Mouse (Mus musculus): ENCODE measurements around the gene Gabrr2. TPM values are rescaled to one million over a fixed set of nuclear protein-coding genes. Genes with fewer than 3 reads are reported as not detected.

Gene Gabrr2
- polyA plus RNA-seq, 1 experiment from 2014 or later = 0.17 TPM

DNA sequence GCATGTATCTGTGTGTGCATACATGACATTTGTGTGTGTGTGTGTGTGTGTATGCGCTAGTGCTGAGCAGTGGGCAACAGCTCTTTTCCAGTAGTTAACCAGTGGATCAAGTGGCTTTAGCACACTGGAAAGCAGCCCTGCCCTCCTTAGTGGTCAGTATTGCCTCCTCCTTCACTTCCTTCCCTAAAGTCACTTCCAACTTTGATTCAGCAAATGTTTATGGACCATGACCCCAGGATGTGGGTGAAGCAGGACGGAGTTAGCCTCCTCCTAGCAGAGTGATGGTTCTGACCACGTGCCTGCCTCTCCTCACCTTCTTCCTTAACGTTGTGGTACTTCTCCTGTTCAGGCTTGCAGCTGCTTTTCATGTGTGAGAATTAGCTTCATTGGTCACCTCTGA lies 23.0 kb upstream of the Gabrr2 start:
- 80% methylated on average over 4 of the region's 4 CpGs for WGBS

DNA sequence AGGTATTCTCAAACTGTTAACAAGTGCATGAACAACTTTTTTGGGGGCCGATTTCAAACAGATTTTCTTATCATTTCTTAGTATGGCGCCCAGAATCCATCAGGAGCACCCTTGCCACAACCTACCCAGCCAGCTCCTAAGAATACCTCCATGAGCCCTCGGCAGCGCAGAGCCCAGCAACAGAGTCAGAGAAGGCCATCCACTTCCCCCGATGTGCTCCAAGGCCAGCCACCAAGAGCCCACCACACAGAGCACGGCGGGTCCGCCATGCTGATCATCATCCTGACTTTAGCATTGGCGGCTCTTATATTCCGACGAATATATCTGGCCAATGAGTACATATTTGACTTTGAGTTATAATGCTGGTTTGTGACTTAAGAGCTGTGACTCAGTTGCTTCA lies 13.2 kb upstream of the Gabrr2 start:
- Histone ChIP-seq H3K4me2 (ENCODE audit: low read depth, low read length) (no peak overlapping the region), H3K27me3 (ENCODE audit: control insufficient read depth, insufficient read depth, low read length) (no peaks in the 10 kb centered on the region), H3K27ac (ENCODE audit: low read length) (no peak overlapping the region), H3K4me3 (ENCODE audit: low read length) (no peak overlapping the region), H3K4me1 (ENCODE audit: control insufficient read depth, insufficient read depth, low read length) (no peaks in the 10 kb centered on the region), H3K9ac (ENCODE audit: low read length) (no peak overlapping the region), H3K36me3 (ENCODE audit: control insufficient read depth, insufficient read depth) (peaks cover 51% of the 10 kb centered on the region), H3K9me3 (replicated peaks; ENCODE audit: control insufficient read depth, low read length) (no peaks in the 10 kb centered on the region)
- 95% methylated on average over 11 of the region's 11 CpGs for WGBS
- ATAC-seq (replicated peaks; ENCODE audit: extremely low read depth, insufficient read depth, low FRiP score) = no peak

More for the DNA sequence above, 23.0 kb upstream of the Gabrr2 start:
- Histone ChIP-seq H3K36me3 (ENCODE audit: control insufficient read depth, insufficient read depth) (peaks cover 43% of the 10 kb centered on the region), H3K9me3 (replicated peaks; ENCODE audit: control insufficient read depth, low read length) (peaks cover 5% of the 10 kb centered on the region), H3K4me1 (ENCODE audit: control insufficient read depth, insufficient read depth, low read length) (no peaks in the 10 kb centered on the region), H3K4me3 (ENCODE audit: low read length) (no peak overlapping the region), H3K27me3 (ENCODE audit: control insufficient read depth, insufficient read depth, low read length) (no peaks in the 10 kb centered on the region), H3K9ac (ENCODE audit: low read length) (no peak overlapping the region), H3K4me2 (ENCODE audit: low read depth, low read length) (no peak overlapping the region), H3K27ac (ENCODE audit: low read length) (no peak overlapping the region)
- ATAC-seq (replicated peaks; ENCODE audit: extremely low read depth, insufficient read depth, low FRiP score) = no peak

DNA sequence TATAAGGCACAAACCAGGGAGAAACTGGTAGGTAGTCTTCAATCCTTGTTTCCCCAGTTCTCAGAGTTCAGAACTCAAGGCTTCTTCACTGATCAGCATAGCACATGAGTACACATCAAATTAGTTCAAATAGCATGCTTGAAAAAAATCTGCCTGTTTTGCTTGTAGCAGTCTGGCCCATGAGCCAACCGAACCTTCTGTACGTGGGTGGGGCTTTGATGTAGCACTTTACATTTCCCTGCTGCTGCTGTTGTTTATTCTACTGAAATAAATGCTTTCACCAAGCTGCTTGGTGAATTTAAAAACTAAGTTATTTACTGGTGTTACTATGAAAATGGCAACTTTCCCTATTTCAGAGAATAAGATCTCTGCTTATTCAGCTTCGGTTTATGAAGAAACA lies 10.7 kb upstream of the Gabrr2 start:
- H3K36me3 ChIP-seq (ENCODE audit: control insufficient read depth, insufficient read depth) = peaks cover 35% of the 10 kb centered on the region
- no peak for ATAC-seq (replicated peaks; ENCODE audit: extremely low read depth, insufficient read depth, low FRiP score)
- H3K4me3 ChIP-seq (ENCODE audit: low read length) = no peak overlapping the region
- H3K9ac ChIP-seq (ENCODE audit: low read length) = no peak overlapping the region
- H3K27ac ChIP-seq (ENCODE audit: low read length) = no peak overlapping the region
- 88% methylated on average over 3 of the region's 3 CpGs for WGBS
- no peaks in the 10 kb centered on the region for H3K4me1 ChIP-seq (ENCODE audit: control insufficient read depth, insufficient read depth, low read length)
- H3K27me3 ChIP-seq (ENCODE audit: control insufficient read depth, insufficient read depth, low read length) = no peaks in the 10 kb centered on the region
- H3K4me2 ChIP-seq (ENCODE audit: low read depth, low read length) = no peak overlapping the region
- H3K9me3 ChIP-seq (replicated peaks; ENCODE audit: control insufficient read depth, low read length) = no peaks in the 10 kb centered on the region

DNA sequence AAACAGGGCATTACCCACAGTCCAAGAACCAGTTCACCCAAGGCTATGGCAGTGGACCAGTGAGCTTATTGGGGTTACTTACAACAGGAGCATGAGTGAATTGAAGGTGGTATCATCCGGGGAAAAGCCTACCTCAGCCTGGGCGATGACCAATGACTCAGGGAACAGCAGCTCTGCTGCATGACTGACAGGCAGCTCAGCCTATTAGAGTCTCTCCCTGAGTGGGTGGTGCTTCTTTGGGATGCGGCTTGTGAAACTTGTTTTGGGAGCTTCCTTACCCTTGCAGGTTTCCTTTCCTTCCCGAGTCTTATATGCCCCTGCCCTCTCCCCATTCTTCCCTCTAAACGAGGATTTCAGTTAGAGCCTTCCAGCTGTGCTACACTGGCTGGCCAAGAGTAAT lies 10.1 kb upstream of the Gabrr2 start:
- no peaks in the 10 kb centered on the region for H3K27me3 ChIP-seq (ENCODE audit: control insufficient read depth, insufficient read depth, low read length)
- no peak overlapping the region for H3K4me3 ChIP-seq (ENCODE audit: low read length)
- H3K4me2 ChIP-seq (ENCODE audit: low read depth, low read length) = no peak overlapping the region
- WGBS = 90% methylated on average over 5 of the region's 5 CpGs
- no peak overlapping the region for H3K27ac ChIP-seq (ENCODE audit: low read length)
- no peaks in the 10 kb centered on the region for H3K9me3 ChIP-seq (replicated peaks; ENCODE audit: control insufficient read depth, low read length)
- H3K36me3 ChIP-seq (ENCODE audit: control insufficient read depth, insufficient read depth) = peaks cover 34% of the 10 kb centered on the region; the same call in 1 of the 2 replicates
- H3K4me1 ChIP-seq (ENCODE audit: control insufficient read depth, insufficient read depth, low read length) = no peaks in the 10 kb centered on the region
- no peak for ATAC-seq (replicated peaks; ENCODE audit: extremely low read depth, insufficient read depth, low FRiP score)
- H3K9ac ChIP-seq (ENCODE audit: low read length) = no peak overlapping the region

DNA sequence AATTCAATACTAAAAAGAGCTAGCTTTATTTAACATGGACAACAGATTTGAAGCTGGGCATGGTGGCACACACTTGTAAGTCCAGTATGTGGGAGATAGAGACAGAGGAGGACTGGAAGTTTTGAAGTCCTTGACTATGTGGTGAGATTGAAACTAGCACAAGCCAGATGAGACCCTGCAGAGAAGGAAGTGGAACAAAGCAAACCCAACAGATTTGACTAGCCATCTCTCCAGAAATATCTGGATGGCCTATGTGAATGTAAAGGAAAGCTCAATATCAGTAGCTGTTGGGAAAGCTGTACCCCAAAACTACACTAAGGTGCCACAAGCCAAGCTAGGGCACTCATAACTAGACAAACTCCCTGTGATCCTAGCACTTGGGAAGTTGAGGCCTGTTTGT lies 8.4 kb upstream of the Gabrr2 start:
- Histone ChIP-seq H3K27ac (ENCODE audit: low read length) (no peak overlapping the region), H3K9ac (ENCODE audit: low read length) (no peak overlapping the region), H3K4me1 (ENCODE audit: control insufficient read depth, insufficient read depth, low read length) (0 out of 2 replicates have a peak, but pooled peaks cover 4% of the 10 kb centered on the region), H3K36me3 (ENCODE audit: control insufficient read depth, insufficient read depth) (peaks cover 21% of the 10 kb centered on the region; the same call in 1 of the 2 replicates), H3K4me3 (ENCODE audit: low read length) (no peak overlapping the region), H3K4me2 (ENCODE audit: low read depth, low read length) (no peak overlapping the region), H3K9me3 (replicated peaks; ENCODE audit: control insufficient read depth, low read length) (no peaks in the 10 kb centered on the region), H3K27me3 (ENCODE audit: control insufficient read depth, insufficient read depth, low read length) (no peaks in the 10 kb centered on the region)
- no peak for ATAC-seq (replicated peaks; ENCODE audit: extremely low read depth, insufficient read depth, low FRiP score)

DNA sequence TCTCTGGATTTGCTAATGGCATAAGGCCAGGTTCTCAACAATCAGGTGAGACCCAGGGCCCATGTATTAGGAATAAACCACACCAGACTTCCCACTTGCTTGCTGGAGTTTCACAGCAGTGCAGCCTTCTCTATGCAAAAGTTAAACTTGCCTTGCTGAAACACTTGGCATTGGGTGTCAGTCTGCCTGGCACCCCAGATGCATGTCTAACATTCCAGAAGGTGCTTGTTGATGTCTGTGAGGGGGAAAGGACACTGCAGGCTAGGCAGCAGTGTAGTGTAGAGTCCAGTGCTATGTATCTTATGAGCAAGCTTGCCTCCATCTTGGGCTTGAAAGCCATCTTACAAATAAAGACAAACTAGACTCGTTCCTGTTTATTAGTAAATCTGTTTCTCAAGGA lies 6.5 kb upstream of the Gabrr2 start:
- Histone ChIP-seq H3K4me3 (ENCODE audit: low read length) (no peak overlapping the region), H3K27ac (ENCODE audit: low read length) (no peak overlapping the region), H3K36me3 (ENCODE audit: control insufficient read depth, insufficient read depth) (peaks cover 9% of the 10 kb centered on the region; the same call in 1 of the 2 replicates), H3K4me2 (ENCODE audit: low read depth, low read length) (no peak overlapping the region), H3K27me3 (ENCODE audit: control insufficient read depth, insufficient read depth, low read length) (no peaks in the 10 kb centered on the region), H3K4me1 (ENCODE audit: control insufficient read depth, insufficient read depth, low read length) (peaks cover 7% of the 10 kb centered on the region; the same call in 1 of the 2 replicates), H3K9me3 (replicated peaks; ENCODE audit: control insufficient read depth, low read length) (no peaks in the 10 kb centered on the region), H3K9ac (ENCODE audit: low read length) (no peak overlapping the region)
- WGBS = 69% methylated on average over 1 of the region's 1 CpGs
- no peak for ATAC-seq (replicated peaks; ENCODE audit: extremely low read depth, insufficient read depth, low FRiP score)

DNA sequence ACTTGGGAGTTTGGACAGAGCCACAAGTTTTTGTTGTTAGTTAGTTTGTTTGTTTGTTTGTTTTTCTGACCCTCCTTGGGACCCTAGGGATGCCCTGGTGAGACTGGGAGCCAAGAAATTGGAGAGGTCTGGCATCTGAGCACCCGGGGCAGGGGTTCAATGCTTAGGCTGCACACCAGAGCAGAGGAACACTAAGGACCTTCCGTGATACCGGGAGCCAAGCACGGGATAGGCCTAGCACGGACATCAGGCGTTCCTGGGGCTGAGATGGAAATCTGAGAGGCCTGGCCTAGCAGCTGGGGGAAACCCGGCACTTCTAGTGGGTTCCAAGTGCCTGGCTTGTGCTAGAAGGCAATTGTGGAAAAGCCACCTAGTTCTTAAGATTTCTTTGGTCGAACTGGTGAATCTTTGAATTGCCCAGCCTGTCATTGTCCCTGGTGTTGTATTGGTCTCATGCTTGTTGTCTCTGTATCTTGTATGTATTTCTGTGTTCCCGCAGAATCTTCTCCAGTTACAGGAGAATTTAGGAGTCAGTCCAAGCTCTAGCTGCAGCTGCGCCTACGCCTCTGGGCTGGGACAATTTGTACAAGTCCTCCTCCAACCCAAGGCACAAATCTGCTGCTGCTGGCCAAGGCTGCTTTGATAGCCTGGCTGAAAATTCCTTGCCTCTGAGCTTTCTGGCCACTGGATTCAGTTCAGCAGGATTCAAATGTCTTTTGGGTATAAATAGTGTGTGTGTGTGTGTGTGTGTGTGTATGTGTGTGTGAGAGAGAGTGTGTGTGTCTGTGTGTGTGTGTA lies 4.7 kb upstream of the Gabrr2 start:
- H3K36me3 ChIP-seq (ENCODE audit: control insufficient read depth, insufficient read depth) = no peaks in the 10 kb centered on the region
- H3K4me2 ChIP-seq (ENCODE audit: low read depth, low read length) = no peak overlapping the region
- WGBS = 56% methylated on average over 11 of the region's 11 CpGs
- H3K4me3 ChIP-seq (ENCODE audit: low read length) = no peak overlapping the region
- peak; percentile 45; the same call in 1 of the 2 replicates for ATAC-seq (replicated peaks; ENCODE audit: extremely low read depth, insufficient read depth, low FRiP score)
- H3K4me1 ChIP-seq (ENCODE audit: control insufficient read depth, insufficient read depth, low read length) = peaks cover 7% of the 10 kb centered on the region; the same call in 1 of the 2 replicates
- H3K27ac ChIP-seq (ENCODE audit: low read length) = peak overlapping the region; percentile 69
- no peak overlapping the region for H3K9ac ChIP-seq (ENCODE audit: low read length)
- H3K27me3 ChIP-seq (ENCODE audit: control insufficient read depth, insufficient read depth, low read length) = no peaks in the 10 kb centered on the region
- no peaks in the 10 kb centered on the region for H3K9me3 ChIP-seq (replicated peaks; ENCODE audit: control insufficient read depth, low read length)

DNA sequence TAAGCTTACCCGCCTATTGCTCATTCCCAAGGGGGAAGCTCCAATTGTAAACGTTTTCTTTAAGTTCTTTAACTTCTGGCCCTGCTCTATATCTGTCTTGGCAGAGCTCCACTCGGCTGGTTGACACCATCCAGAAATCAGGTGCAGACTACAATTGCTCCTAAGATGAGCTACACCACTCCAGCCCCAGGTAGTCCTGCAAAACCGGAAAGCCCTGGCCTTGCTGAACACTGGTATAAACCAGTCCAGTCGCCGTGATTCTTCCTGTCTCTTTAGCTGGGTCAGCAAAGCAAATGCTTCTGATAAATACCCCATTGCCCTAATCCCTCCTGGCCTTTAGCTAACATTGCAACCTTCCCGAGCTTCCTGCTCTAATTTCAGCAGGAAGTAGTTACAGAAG lies 1.6 kb upstream of the Gabrr2 start:
- WGBS = 37% methylated on average over 7 of the region's 7 CpGs

DNA sequence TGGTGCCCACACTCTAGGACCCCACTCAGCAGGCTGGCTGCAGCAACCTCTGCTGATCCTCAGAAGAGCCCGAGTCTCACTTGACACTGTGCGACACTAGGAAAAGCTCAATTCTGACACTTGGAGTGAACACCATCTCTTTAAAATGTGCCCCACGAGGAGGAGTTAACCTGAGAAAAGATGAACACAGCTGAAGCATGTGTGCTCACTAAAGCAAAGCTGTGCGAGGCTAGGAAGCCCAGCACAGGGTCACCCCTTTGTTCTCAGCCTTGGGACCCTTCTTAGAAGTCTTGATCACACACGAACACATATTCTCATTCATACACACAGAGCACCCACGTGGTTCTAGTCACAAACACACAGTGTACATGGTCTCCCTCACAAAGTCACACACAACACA lies 2.2 kb downstream of the Gabrr2 start:
- peaks cover 12% of the 10 kb centered on the region for H3K4me1 ChIP-seq (ENCODE audit: control insufficient read depth, insufficient read depth, low read length)
- WGBS = 82% methylated on average over 6 of the region's 6 CpGs
- H3K27ac ChIP-seq (ENCODE audit: low read length) = no peak overlapping the region
- no peaks in the 10 kb centered on the region for H3K27me3 ChIP-seq (ENCODE audit: control insufficient read depth, insufficient read depth, low read length)
- no peak for ATAC-seq (replicated peaks; ENCODE audit: extremely low read depth, insufficient read depth, low FRiP score)
- no peaks in the 10 kb centered on the region for H3K36me3 ChIP-seq (ENCODE audit: control insufficient read depth, insufficient read depth)
- H3K4me2 ChIP-seq (ENCODE audit: low read depth, low read length) = no peak overlapping the region
- H3K9ac ChIP-seq (ENCODE audit: low read length) = no peak overlapping the region
- no peaks in the 10 kb centered on the region for H3K9me3 ChIP-seq (replicated peaks; ENCODE audit: control insufficient read depth, low read length)
- no peak overlapping the region for H3K4me3 ChIP-seq (ENCODE audit: low read length)

More for the DNA sequence above, 1.6 kb upstream of the Gabrr2 start:
- no peak overlapping the region for H3K4me3 ChIP-seq (ENCODE audit: low read length)
- no peak for ATAC-seq (replicated peaks; ENCODE audit: extremely low read depth, insufficient read depth, low FRiP score)
- H3K9me3 ChIP-seq (replicated peaks; ENCODE audit: control insufficient read depth, low read length) = no peaks in the 10 kb centered on the region
- no peak overlapping the region for H3K4me2 ChIP-seq (ENCODE audit: low read depth, low read length)
- no peaks in the 10 kb centered on the region for H3K36me3 ChIP-seq (ENCODE audit: control insufficient read depth, insufficient read depth)
- H3K27me3 ChIP-seq (ENCODE audit: control insufficient read depth, insufficient read depth, low read length) = no peaks in the 10 kb centered on the region
- H3K4me1 ChIP-seq (ENCODE audit: control insufficient read depth, insufficient read depth, low read length) = peaks cover 11% of the 10 kb centered on the region
- no peak overlapping the region for H3K9ac ChIP-seq (ENCODE audit: low read length)
- no peak overlapping the region for H3K27ac ChIP-seq (ENCODE audit: low read length)
